Mouse (Mus musculus) macrophage (primary cell): ENCODE measurements at regions not wholly inside any gene's neighbourhood (a gene's known extent, or its start where the extent isn't known, plus 50 kb on each side); places are given as distances from the start of the nearest gene placed in this dataset.
A peak's percentile ranks its signal among the peaks of the same experiment; 100 is the strongest.

Source experiments
- H3K27ac ChIP-seq: fragments of 350-480 bp; formaldehyde crosslinking; 2 replicates; pipeline ENCODE4 v1.9.0; 2021
- H3K36me3 ChIP-seq: fragments of 350-480 bp; formaldehyde crosslinking; 2 replicates; pipeline ENCODE4 v1.9.0; 2021; ENCODE audit errors: inconsistent target
- H3K4me3 ChIP-seq: fragments of 350-480 bp; formaldehyde crosslinking; 2 replicates; pipeline ENCODE4 v1.9.0; 2021; ENCODE audit errors: inconsistent target
- H3K79me2 ChIP-seq: fragments of 350-480 bp; formaldehyde crosslinking; 2 replicates; pipeline ENCODE4 v1.9.0; 2021; ENCODE audit errors: inconsistent target
- WGBS: methylation state at CpG from one replicate; pipeline ENCODE4 v1.1.7; 2026; ENCODE audit warnings: inconsistent platforms; ENCODE audit not compliant: missing documents; 5-methylcytosine and 5-hydroxymethylcytosine counted together

DNA sequence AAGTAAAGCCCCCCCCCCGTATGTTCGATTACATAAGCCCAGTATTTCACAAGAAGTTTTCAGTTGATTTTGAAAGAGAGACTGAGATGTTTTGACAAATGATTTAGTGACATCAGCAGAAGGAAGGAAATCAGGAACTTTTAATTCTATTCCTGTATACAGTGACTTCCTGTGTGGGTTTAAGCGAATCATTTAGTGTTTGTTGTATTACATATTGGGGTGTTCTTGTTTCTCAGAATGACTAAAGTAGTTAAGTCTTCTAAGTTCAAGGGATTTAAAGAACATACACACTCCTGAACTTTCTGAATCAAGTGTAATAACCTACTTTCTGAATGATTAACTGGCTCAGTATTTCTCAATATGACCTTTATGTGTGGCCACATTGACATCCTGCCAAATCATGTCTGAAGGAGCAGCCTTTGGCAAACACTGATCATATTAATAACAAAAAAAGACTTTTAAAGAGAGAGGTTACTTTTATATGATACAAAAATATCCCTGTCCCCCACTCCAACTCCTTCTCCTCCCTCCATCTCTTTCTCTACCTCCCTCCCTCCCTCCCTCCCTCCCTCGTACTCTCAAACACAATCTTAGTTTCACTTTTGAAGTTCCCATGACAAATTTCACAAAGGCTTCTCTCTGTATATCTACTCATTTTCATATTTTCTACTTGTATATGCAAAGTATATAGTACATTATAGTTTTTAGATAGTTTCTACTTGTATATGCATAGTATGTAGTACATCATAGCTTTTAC lies 3522.8 kb upstream of the Gm7489 start:
- H3K27ac ChIP-seq = peak overlapping the region; percentile 82
- 0% methylated on average over 3 of the region's 4 CpGs for WGBS
- no peaks in the 10 kb centered on the region for H3K36me3 ChIP-seq
- peak overlapping the region; percentile 26 for H3K4me3 ChIP-seq
- no peaks in the 10 kb centered on the region for H3K79me2 ChIP-seq

DNA sequence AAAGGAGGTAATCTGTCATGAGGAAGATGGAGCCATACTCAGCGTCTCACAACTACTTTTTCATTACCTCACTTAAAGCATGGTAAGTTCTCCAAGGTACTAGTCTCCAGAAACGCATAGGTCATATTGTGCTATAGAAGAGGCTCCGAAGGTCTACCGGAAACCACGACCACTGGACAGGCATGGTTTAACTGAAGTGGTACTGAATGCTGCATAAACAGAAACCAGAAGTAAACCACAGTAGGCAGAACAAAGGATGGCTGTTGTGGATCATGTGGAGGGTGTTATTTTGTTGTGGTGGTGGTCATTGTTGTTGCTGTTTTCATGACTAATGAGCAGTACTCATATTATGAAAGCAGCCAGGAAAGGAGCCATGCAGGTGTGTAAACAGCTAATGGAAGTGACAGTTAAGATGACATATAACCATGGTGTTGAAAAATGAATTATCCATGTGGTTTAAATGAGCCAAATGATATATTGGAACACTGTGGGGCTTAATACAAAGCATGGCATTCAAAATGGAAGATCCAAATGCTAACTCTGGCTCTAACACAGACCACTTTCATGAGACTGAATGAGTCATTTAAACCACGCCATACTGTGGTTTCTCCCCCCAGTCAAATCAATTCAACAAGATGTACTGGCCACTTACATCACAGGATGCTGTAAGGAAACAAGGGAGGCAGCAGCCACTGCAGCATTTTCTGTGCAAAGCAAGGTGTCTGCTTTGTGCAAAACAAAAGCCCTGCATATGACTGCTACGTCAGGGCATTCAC lies 3484.5 kb upstream of the Gm7489 start:
- H3K79me2 ChIP-seq = no peaks in the 10 kb centered on the region
- H3K4me3 ChIP-seq = no peak overlapping the region
- no peaks in the 10 kb centered on the region for H3K36me3 ChIP-seq
- no peak overlapping the region for H3K27ac ChIP-seq
- WGBS = 33% methylated on average over 7 of the region's 7 CpGs

DNA sequence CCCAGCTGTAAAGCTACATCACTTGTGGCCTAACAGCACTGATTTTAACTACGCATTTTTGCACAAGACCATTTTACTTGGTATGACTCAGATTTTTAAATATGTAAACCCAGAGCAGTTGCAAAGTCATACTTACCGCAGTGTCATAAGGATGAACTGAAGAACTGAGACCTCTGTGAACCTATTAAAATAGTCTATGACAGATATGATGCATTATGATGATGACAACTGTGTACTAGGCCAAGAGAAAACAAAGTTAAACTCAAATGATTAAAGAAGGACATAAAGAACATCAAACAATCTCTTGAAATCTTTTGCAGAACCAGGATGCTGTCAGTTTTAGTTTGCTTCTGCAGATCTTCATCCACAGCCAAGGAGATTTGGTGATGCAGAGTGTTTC lies 3483.3 kb upstream of the Gm7489 start:
- 87% methylated on average over 2 of the region's 2 CpGs for WGBS
- H3K4me3 ChIP-seq = no peak overlapping the region
- no peak overlapping the region for H3K27ac ChIP-seq
- no peaks in the 10 kb centered on the region for H3K79me2 ChIP-seq
- H3K36me3 ChIP-seq = no peaks in the 10 kb centered on the region

DNA sequence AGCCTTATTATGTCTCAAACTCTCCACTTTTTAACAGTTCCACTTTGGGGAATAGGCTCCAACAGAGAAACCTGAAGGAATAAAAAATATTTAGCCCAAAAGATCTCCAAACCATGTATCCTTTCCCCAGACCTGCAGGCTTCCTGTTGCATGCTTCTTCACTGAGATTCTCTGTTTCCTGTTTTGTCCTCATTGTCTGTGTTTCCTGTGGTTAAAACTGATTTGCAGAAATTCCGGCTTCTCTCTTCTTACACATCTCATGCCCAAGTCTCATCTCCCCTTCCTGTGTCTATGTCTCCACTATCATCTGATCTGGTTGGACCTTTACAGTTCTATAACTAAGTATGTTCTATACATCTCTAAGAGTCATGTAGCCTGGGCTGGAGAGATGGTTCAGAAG lies 3482.2 kb upstream of the Gm7489 start:
- 0% methylated on average over 1 of the region's 1 CpGs for WGBS
- Histone ChIP-seq H3K36me3 (no peaks in the 10 kb centered on the region), H3K79me2 (no peaks in the 10 kb centered on the region), H3K4me3 (no peak overlapping the region), H3K27ac (peak overlapping the region; percentile 21; the same call in 1 of the 2 replicates)

DNA sequence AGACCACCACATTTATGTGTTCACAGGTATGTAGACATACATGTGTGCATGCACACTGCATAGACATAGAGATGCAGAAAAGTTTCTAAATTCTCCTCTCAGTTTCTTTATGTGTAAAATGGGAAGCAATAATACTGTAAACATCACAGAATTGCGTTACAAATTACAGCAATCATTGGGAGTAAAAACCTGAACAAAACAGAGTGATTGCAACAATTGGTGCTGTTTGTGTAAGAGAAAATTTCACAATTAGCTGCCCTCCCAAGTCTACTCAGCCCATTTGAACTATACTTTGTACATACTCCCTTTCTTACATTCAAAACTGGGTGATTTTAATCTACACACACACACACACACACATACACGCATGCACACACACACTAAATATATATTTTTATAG lies 3480.8 kb upstream of the Gm7489 start:
- H3K4me3 ChIP-seq = no peak overlapping the region
- H3K79me2 ChIP-seq = no peaks in the 10 kb centered on the region
- H3K36me3 ChIP-seq = no peaks in the 10 kb centered on the region
- 68% methylated on average over 2 of the region's 2 CpGs for WGBS
- H3K27ac ChIP-seq = no peak overlapping the region

GRCm38 (mm10) chr15:50408985-50409384 lies 3475.7 kb upstream of the Gm7489 start:
- Histone ChIP-seq H3K36me3 (no peaks in the 10 kb centered on the region), H3K27ac (no peak overlapping the region), H3K79me2 (no peaks in the 10 kb centered on the region), H3K4me3 (no peak overlapping the region)
- WGBS = 37% methylated on average over 2 of the region's 2 CpGs

- H3K4me3 ChIP-seq = no peak overlapping the region
- H3K27ac ChIP-seq = no peak overlapping the region
- 100% methylated on average over 1 of the region's 1 CpGs for WGBS
- H3K36me3 ChIP-seq = no peaks in the 10 kb centered on the region
- H3K79me2 ChIP-seq = no peaks in the 10 kb centered on the region
Measured at GRCm38 (mm10) chr15:50417641-50418040, 3467.1 kb upstream of the Gm7489 start.

- H3K4me3 ChIP-seq = no peak overlapping the region
- no peaks in the 10 kb centered on the region for H3K79me2 ChIP-seq
- H3K36me3 ChIP-seq = no peaks in the 10 kb centered on the region
- 90% methylated on average over 5 of the region's 5 CpGs for WGBS
- no peak overlapping the region for H3K27ac ChIP-seq
Measured at GRCm38 (mm10) chr15:50423082-50423665, 3461.5 kb upstream of the Gm7489 start.

- no peaks in the 10 kb centered on the region for H3K36me3 ChIP-seq
- no peak overlapping the region for H3K27ac ChIP-seq
- 11% methylated on average over 2 of the region's 2 CpGs for WGBS
- no peak overlapping the region for H3K4me3 ChIP-seq
- no peaks in the 10 kb centered on the region for H3K79me2 ChIP-seq
Measured at GRCm38 (mm10) chr15:50449604-50450003, 3435.1 kb upstream of the Gm7489 start.

DNA sequence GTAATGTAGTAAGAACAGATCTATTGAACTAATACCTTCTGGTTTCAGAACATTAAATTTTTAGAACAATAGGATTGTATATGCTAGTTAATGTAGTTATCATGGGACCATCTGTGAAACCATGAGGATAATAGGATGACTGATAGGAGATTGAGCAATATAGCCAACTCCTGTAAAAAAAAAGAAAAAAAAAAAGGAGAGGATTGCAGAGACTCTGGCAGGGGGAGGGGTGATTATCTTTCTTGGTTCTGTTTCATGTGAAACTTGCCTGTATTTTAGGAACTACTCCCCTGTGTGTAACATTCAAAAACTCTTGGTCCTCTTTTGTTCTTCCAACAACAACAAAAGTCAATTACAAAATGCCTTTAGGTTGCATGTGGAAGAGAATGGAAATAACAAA lies 3412.1 kb upstream of the Gm7489 start:
- Histone ChIP-seq H3K27ac (no peak overlapping the region), H3K36me3 (no peaks in the 10 kb centered on the region), H3K79me2 (no peaks in the 10 kb centered on the region), H3K4me3 (no peak overlapping the region)

DNA sequence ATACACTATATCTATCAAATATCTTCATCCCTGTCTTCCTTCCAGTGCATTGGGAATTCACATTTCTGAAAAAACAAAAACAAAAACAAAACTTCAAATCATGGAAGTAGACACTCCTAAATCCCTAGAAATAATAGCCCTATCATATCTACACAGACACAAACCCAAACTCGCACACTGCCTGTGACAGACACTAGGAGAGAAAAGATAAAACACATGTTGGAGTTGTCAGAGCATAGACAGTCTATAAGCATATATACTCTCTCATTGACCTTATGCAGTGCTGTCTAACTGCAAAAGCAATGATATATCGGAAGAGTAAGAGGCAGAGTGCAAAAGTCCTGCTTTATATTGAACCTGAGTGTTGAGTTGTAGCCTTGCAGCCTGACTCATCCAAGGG lies 3386.0 kb upstream of the Gm7489 start:
- no peak overlapping the region for H3K4me3 ChIP-seq
- no peaks in the 10 kb centered on the region for H3K79me2 ChIP-seq
- no peaks in the 10 kb centered on the region for H3K36me3 ChIP-seq
- H3K27ac ChIP-seq = no peak overlapping the region
- 90% methylated on average over 2 of the region's 2 CpGs for WGBS

DNA sequence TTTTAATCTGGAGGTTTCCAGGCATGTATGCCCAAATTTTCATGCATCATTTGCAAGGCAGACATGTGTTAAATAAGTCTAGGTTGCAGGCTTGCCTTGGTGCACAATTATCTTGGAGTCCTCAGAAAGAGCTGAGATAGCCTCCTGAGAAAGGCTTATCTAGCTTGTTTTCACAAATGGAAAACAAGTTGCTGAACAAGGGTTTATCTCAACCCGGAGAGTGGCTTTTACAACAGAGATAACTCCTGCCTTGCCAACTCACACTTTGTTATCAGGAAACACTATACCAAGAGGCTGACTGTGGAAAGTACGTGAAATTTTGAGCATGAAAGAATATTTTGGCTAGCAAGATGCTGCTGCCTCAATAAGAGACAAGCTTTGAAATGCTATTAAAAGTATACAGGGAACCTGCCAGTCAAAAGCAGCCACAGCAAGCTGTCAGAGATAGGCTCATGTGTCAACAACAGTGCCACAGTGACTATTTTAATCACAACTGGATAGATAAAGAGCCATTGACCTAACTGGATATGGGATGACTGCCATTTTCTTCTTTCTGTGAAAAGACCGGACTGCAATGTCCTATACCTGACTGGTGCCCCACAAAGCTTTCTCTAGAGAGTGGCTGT lies 3376.6 kb upstream of the Gm7489 start:
- Histone ChIP-seq H3K79me2 (no peaks in the 10 kb centered on the region), H3K36me3 (no peaks in the 10 kb centered on the region), H3K27ac (no peak overlapping the region), H3K4me3 (no peak overlapping the region)
- WGBS = 79% methylated on average over 3 of the region's 3 CpGs

- 86% methylated on average over 5 of the region's 5 CpGs for WGBS
- Histone ChIP-seq H3K36me3 (no peaks in the 10 kb centered on the region), H3K79me2 (no peaks in the 10 kb centered on the region), H3K27ac (no peak overlapping the region), H3K4me3 (no peak overlapping the region)
Measured at GRCm38 (mm10) chr15:50513036-50513435, 3371.7 kb upstream of the Gm7489 start.

- no peak overlapping the region for H3K4me3 ChIP-seq
- WGBS = 92% methylated on average over 2 of the region's 2 CpGs
- no peaks in the 10 kb centered on the region for H3K79me2 ChIP-seq
- H3K27ac ChIP-seq = no peak overlapping the region
- no peaks in the 10 kb centered on the region for H3K36me3 ChIP-seq
Measured at GRCm38 (mm10) chr15:50524841-50525240, 3359.9 kb upstream of the Gm7489 start.

- 0% methylated on average over 1 of the region's 1 CpGs for WGBS
- H3K4me3 ChIP-seq = no peak overlapping the region
Measured at GRCm38 (mm10) chr15:50534490-50534889, 3350.2 kb upstream of the Gm7489 start.

More at GRCm38 (mm10) chr15:50534490-50534889, 3350.2 kb upstream of the Gm7489 start:
- no peaks in the 10 kb centered on the region for H3K36me3 ChIP-seq
- no peak overlapping the region for H3K27ac ChIP-seq
- no peaks in the 10 kb centered on the region for H3K79me2 ChIP-seq
